Mouse (Mus musculus): ENCODE data around the gene Zcwpw1. TPM values are rescaled to one million over a fixed set of nuclear protein-coding genes. Genes with fewer than 3 reads are reported as not detected.

Gene Zcwpw1
- total RNA-seq, 2 experiments from 2014 or later = 4.6 to 7.2 TPM

- DNase-seq (ENCODE audit: low spot score in 2 of 2) = no peak
- intact Hi-C loops (cut with DNase I) = loop anchor here (10.0 kb wide), 1 partner anchor 444 kb away; the partner anchor contains the start of gene Slc12a9
Observed at GRCm38 (mm10) chr5:137779053-137779933, 8.3 kb upstream of the Zcwpw1 start.

GRCm38 (mm10) chr5:137781661-137782060 is 5.9 kb upstream of the Zcwpw1 start:
- intact Hi-C loops (cut with DNase I) = no loop called here
- DNase-seq (ENCODE audit: low spot score in 2 of 2) = no peak

- intact Hi-C loops (cut with DNase I) = no loop called here
- no peak for DNase-seq (ENCODE audit: low spot score in 2 of 2)
Observed at GRCm38 (mm10) chr5:137782776-137783522, 4.6 kb upstream of the Zcwpw1 start.

GRCm38 (mm10) chr5:137783901-137784540 is 3.6 kb upstream of the Zcwpw1 start:
- DNase-seq (ENCODE audit: low spot score in 2 of 2) = no peak
- intact Hi-C loops (cut with DNase I) = no loop called here

GRCm38 (mm10) chr5:137784546-137784945 is 3.1 kb upstream of the Zcwpw1 start:
- no peak for DNase-seq (ENCODE audit: low spot score in 2 of 2)
- intact Hi-C loops (cut with DNase I) = no loop called here

- intact Hi-C loops (cut with DNase I) = no loop called here
- DNase-seq (ENCODE audit: low spot score in 2 of 2) = peak; percentile 25 to 41
Observed at GRCm38 (mm10) chr5:137785164-137786031, 2.2 kb upstream of the Zcwpw1 start.

GRCm38 (mm10) chr5:137786109-137786942 is 1.3 kb upstream of the Zcwpw1 start:
- intact Hi-C loops (cut with DNase I) = no loop called here

GRCm38 (mm10) chr5:137788171-137788570 is 573 bp downstream of the Zcwpw1 start:
- intact Hi-C loops (cut with DNase I) = loop anchor here (2.0 kb wide), 1 partner anchor 91 kb away; no protein-coding TSS in a partner anchor
- DNase-seq (ENCODE audit: low spot score in 2 of 2) = no peak

More at GRCm38 (mm10) chr5:137786109-137786942, 1.3 kb upstream of the Zcwpw1 start:
- peak; percentile 99 for DNase-seq (ENCODE audit: low spot score in 2 of 2)

GRCm38 (mm10) chr5:137788946-137789531 is 1.4 kb downstream of the Zcwpw1 start:
- no peak for DNase-seq (ENCODE audit: low spot score in 2 of 2)
- intact Hi-C loops (cut with DNase I) = loop anchor here (2.0 kb wide), 1 partner anchor 90 kb away; no protein-coding TSS in a partner anchor

GRCm38 (mm10) chr5:137791553-137791952 is 4.0 kb downstream of the Zcwpw1 start:
- intact Hi-C loops (cut with DNase I) = loop anchor here (10.0 kb wide), 1 partner anchor 323 kb away; the partner anchor contains the start of gene Zscan21
- no peak for DNase-seq (ENCODE audit: low spot score in 2 of 2)

GRCm38 (mm10) chr5:137796606-137797005 is 9.0 kb downstream of the Zcwpw1 start:
- intact Hi-C loops (cut with DNase I) = loop anchor here (10.0 kb wide), 1 partner anchor 318 kb away; the partner anchor contains the start of gene Zscan21

GRCm38 (mm10) chr5:137800917-137801316 is 13.3 kb downstream of the Zcwpw1 start:
- intact Hi-C loops (cut with DNase I) = no loop called here
- DNase-seq (ENCODE audit: low spot score in 2 of 2) = no peak

More at GRCm38 (mm10) chr5:137796606-137797005, 9.0 kb downstream of the Zcwpw1 start:
- no peak for DNase-seq (ENCODE audit: low spot score in 2 of 2)

- DNase-seq (ENCODE audit: low spot score in 2 of 2) = no peak
- intact Hi-C loops (cut with DNase I) = no loop called here
Observed at GRCm38 (mm10) chr5:137806158-137806557, 18.6 kb downstream of the Zcwpw1 start.

GRCm38 (mm10) chr5:137808316-137808715 is 20.7 kb downstream of the Zcwpw1 start:
- intact Hi-C loops (cut with DNase I) = no loop called here
- DNase-seq (ENCODE audit: low spot score in 2 of 2) = no peak

- DNase-seq (ENCODE audit: low spot score in 2 of 2) = no peak
- intact Hi-C loops (cut with DNase I) = no loop called here
Observed at GRCm38 (mm10) chr5:137817466-137818222, 30.0 kb downstream of the Zcwpw1 start.

- intact Hi-C loops (cut with DNase I) = no loop called here
- DNase-seq (ENCODE audit: low spot score in 2 of 2) = no peak
Observed at GRCm38 (mm10) chr5:137822126-137822525, 34.5 kb downstream of the Zcwpw1 start.

GRCm38 (mm10) chr5:137822602-137823001 is 35.0 kb downstream of the Zcwpw1 start:
- DNase-seq (ENCODE audit: low spot score in 2 of 2) = no peak
- intact Hi-C loops (cut with DNase I) = no loop called here
